Mouse (Mus musculus): ENCODE measurements around the gene Wwox.

DNA sequence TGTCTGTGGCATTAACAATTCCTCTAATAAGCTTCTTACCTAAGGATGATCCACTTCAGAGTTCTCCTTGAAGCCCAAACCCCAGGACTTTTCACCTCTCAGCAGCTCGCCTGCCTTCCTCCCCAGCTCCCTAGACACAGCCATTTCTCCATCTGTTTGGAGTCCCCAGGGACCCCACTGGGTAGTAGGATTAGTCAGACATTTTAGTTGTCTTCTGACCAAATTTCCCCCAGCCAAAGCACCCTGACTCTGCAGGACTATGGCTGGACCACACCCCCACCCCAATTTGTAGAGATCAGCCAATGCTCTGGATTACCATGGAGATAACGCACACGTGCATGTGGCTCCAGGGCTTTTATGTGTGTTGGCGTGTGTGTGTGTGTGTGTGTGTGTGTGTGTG is 451.8 kb downstream of the Wwox start:
- TF ChIP-seq ZNF384 (IDR thresholded peaks at IDR 0.05; ENCODE audit: low read depth, low read length) (no peak), EP300 (IDR thresholded peaks at IDR 0.05; ENCODE audit: low read length) (no peak), POLR2A (IDR thresholded peaks at IDR 0.05; ENCODE audit: low read depth, low read length) (no peak), CTCF (conservative IDR thresholded peaks at IDR 0.05 in 1 of 2, IDR thresholded peaks at IDR 0.05 in 1 of 2; ENCODE audit: low read depth in 2 of 2, low read length in 2 of 2) (no peak)
